Mouse (Mus musculus) embryo, embryonic 11 days (tissue): ENCODE results near the gene 1110017D15Rik.

Source experiments
- DNase-seq: peaks from one replicate; pipeline ENCODE4 v3.0.0-alpha.2; 2015

1110017D15Rik gene

DNA sequence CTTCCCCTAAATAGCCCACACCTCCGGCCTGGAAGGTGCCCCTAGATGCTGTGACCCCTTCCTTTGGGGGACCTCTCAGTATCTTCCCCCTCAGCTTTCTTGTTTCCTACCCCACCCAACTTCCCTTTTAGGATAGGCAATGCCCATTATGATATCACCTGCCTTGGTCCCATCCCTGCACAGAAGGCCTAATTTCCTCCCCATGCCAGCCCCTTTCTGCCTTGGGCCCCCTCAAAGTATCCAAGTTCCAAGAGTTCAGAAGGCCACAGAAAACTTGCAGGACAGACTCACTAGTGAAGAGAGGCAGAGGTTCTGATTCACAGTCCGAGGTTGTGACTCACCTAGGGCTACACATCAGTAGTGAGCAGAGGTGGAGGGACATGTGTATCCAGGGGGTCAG lies at the start of gene 1110017D15Rik:
1110017D15Rik (minus strand) TSS at position 101 of the 400 bp plus-strand sequence.
- DNase-seq: no peak

DNA sequence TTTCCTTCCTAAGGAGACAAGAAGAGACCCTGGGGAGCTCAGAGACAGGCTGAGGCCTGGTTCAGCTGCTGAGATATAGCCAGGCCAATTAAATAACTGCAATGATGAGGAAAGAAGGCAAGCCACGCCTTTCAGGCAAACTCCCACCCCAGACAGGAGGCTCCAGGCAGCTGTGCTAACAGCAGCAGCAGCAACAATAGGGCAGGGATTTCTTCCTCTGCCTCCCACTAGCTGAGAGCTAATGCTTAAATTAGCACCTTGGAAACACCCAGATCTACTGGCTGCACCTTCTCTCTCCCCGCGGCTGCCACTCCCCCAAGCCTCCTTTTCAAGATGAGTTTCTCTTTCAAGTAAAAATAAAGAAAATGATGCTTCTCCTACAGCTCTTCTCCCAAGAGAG lies 49.0 kb upstream of the 1110017D15Rik start:
- DNase-seq: no peak

DNA sequence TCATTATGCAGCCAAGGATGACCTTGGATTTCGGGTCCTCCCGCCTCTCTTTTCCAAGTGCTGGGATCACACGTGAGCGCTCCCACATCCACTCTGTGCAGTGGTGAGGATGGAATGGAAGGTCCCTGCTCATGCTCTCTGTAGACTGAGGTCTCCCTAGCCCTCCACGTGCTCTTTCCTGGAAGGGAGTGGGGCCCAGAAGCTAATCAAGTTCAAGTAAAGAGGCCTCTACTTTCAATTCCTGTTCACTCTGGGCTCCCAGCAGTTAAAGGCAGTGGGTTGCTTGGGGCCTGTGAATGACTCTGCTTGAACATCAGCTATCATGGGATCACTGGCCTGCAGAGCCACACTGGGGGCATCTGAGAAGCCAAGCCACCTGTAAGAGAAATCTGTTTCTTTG lies 46.2 kb upstream of the 1110017D15Rik start:
- no peak for DNase-seq

DNA sequence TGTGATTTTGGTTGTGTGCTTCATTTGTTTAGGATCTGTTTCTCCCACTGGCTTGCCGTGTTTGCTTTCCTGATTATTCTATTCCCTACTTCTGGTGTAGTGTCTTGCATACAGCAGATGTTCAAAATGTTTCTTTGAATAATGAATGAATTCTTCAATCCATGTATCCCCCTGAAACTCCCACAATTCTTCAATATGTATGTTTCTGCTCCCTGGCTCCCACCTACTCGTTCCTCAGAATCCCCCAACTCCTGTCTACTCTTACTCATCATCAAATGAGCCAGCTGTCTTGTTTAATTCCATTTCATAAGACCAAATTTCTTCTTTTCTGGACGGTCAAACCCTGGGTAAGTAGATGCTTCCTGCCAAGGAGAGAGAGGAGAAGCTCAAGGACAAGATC lies 40.0 kb upstream of the 1110017D15Rik start:
- DNase-seq: no peak

DNA sequence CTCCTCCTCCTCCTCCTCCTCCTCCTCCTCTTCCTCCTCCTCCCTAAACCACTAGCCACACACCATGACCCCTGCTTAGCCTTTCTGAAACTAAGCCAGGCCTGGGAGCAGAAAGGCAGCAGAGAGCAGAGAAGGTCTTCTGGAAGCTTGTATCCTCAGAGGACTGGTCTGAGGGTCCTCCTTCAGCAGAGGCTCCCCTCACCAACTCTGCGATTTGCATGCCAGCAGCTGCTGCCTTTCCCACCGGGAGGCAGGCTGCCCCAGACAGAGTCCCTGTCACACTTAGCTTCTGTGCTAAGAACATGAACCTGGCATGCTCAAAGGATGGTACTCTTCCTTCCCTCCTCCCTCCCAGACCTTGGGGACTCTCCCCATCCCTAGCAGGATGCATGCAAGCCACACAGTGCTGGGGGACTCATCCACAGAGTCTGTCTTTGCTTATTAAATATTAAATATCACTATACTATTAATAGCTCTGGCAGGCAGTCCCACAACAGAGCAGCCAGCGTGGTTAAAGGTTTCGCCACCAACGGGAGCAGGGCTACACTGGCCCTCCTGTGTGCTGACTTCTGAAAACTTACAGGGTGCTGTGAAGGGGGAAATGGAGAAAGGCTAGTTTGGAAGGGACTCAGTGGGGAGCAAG lies 39.3 kb upstream of the 1110017D15Rik start:
- DNase-seq: no peak

DNA sequence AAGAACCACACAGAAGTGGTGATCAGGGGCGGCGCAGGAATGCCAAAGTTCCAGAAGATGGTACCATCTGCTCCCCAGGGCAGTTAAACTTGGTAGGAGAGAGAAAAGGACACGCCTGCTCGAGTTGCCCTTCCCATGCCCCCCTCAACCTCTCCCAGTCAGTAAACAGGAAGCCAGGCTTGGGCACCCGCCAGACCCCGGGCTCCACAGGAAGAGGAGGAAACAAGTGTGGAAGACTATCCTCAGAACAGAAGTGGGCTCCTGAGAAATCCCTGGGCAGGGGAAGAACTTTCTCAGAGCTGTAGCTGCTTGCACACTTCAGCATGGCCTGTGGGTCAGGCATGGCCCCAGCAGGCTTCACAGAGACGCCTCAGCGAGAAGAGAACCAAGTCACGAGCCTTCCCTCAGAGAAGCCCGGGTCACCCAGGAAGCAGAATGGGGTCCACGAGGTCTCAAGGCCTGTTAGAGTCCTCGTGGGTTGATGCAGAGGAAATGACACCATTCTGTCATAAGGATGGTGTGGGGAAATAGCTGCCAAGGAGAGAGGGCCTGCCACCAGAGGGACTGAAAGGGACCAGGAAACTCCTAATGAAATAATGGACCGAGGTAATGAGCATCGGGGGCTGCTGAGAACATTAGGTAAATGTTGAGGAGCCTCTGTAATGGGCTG lies 38.0 kb upstream of the 1110017D15Rik start:
- no peak for DNase-seq

DNA sequence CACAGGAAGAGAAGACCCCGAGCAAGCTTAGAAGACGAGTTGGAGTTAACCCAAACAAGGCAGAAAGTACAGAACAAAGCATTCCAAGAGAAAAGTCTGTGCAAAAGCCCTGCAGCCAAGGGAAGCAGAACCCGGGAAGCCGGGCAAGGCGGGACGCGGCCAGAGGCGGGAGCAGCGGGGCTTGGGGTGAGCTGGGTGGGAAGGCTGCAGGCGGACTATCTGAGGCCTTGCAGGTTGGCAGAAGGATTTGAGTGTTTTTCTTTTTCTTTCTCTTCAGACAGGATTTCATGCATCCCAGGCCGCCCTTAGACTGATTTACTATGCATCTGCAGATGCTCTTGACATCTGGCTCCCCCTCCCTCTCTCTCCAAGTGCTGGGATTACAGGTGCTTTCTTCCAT lies 36.0 kb upstream of the 1110017D15Rik start:
- DNase-seq: peak; percentile 35

DNA sequence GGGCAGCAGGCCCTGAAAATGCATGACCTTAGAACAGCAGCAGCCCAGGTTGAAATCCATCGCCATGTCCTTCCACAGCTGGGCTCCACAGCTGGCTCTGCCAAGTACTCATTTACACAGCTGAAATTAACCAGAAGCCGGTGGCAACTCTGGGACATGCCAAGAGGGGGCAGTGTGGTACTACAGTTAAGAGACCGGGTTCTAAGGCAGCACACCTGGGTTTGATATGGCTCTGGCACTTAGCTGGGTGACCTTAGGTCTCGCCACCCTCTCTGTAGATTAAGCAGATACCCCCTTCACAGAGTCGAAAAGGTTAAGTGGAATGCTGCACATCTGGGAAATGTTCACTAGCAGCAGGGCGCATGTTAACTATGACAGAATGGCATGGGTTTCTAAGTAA lies 35.4 kb upstream of the 1110017D15Rik start:
- peak; percentile 86 for DNase-seq

DNA sequence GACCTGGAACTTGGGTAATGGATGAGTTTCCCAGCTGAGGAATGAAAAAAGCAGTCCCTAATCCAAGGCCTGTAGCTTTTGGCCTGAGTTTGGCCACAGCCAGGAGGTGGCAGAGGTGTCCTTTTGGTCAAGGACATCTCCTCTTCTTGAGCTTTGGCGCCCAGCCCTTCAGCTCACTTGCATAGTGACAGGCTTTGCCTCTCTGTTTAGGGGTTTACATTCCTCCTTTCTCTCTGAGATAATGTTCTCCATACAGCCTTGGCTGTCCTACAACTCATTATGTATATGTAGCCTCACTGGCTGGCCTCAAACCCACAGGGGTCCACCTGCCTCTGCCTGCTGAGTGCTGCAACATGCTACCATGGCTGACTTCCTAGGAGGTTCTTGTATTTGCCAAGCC lies 30.0 kb upstream of the 1110017D15Rik start:
- DNase-seq: no peak

DNA sequence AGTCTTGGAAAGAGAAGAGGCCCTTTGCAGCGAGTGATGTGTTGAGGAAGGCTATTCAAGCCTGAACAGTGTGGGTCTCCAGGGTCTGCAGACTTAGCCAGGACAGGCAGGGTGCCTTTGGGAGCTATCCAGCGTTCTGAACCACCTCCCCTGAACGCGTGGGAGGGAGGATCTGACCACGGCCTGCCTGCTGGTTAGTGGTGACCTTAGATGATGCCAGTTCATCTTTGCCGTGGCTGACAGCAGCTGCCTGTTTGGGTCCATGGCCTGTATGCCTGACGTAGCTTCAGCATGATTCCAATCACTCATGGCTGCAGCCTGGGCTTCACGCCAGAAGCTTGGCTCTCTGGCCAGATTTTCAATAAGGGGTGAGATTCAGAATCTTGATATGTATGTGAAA lies 28.9 kb upstream of the 1110017D15Rik start:
- peak; percentile 65 for DNase-seq

DNA sequence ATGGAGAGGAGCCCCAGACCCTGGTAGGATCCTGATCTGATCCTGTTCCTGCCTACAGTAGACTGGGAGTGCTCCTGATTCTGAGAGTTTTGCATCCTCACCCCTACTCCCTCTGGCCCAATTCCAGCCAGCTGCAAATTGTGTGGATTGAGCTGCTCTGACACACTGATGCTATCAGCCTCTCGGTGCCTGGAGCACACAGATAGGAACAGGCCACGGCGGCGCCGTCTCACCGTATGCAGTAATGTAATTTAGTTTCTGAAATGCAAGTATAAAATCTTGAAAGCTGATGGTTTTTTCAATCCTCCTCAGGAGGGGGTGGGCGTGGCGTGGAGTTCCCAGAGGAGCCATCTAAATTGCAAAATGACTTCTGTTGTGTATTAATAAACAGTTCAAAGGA lies 25.0 kb upstream of the 1110017D15Rik start:
- no peak for DNase-seq

DNA sequence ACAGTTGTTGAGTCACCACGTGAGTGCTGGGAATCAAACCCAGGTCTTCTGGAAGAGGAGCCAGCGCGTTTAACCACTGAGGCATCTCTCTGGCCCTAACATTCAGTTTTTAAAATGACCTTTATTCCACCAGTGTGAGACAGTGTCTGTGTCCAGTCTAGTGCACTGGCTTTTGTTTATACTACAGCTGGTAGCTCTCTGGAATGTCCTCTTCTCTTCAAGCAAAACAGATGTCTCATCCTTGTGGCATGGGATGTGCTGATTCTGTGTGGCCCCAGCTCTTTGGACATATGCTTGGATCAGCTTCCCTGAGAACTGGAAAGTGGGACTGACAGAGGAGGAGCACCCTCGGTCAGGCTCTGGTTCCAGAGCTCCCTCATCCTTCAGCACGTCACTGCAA lies 17.7 kb upstream of the 1110017D15Rik start:
- no peak for DNase-seq

DNA sequence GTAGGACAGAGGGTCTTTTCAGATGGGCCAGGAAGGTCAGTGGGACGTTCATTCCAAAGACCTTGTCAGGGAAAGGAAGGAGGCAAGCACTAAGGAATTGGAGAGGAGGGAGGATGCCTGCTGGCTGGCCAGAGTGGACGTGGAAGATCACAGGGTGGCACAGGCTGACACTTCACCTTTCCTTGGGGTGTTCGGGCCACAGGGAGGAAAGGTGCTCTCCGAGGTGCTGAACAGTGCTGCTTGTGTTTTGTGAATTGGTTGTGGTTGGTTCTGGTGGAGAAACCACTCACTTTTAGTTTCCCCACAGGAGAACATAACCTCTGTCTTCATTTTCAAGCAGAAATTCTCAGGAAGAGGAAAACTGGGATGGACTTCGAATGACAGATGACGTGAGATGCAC lies 15.3 kb upstream of the 1110017D15Rik start:
- DNase-seq: peak; percentile 72

DNA sequence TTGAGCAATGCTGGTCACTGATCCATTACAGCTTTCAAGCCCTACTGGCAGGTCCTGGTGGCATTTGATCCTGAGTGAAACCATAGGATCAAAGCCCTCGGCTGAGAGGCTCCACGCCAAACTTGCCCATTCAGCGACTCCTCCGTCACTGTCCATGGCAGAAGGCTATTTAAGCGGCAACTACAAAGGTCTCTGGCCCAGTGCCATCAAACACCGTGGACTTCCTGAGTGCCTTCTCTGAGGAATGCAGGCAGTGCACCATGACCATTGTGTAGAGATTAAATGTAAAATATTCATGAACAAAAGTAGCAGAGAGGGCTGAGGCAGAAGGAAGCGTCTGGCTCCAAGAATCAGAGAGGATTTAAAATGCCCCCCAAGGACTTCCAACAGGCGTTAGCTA lies 10.9 kb upstream of the 1110017D15Rik start:
- peak; percentile 33 for DNase-seq

DNA sequence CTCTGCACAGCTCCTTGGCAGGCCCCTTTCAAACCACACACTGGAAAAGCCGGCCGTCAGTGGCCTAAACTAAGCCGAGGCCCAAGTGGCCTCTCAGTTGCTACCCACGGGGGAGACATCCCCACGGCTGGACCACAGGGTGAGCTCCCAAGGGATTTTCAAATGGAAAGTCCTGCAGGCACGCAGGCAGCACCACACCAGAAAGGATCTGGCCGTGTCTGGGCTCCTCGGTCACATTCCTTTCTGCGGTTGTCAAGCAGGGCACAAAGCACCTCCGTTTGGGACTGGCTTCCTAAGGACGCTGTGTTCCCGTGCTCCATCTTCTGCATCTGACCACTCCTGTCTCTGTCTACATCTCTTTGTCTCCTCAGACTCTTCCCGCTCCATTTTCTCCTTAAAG lies 9.9 kb upstream of the 1110017D15Rik start:
- DNase-seq: peak; percentile 41

DNA sequence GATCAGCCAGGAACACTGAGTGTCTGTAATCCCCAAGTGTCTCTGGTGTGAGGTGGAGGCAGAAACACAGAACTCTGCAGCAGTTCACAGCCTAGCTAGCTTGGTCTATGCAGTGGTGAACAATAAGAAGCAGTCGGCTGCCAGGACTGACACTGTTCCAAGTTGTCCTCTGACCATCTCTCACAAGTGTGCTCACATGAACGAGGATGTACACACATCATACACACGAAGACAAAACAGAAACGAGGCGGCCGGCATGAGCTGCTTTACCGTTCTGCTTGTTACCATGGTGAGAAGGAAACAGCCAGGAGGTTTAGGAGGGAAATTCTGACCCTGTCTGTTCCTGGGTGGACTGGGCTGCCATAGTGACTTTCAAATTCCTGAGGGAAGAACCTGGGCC lies 9.4 kb upstream of the 1110017D15Rik start:
- DNase-seq: peak; percentile 28

DNA sequence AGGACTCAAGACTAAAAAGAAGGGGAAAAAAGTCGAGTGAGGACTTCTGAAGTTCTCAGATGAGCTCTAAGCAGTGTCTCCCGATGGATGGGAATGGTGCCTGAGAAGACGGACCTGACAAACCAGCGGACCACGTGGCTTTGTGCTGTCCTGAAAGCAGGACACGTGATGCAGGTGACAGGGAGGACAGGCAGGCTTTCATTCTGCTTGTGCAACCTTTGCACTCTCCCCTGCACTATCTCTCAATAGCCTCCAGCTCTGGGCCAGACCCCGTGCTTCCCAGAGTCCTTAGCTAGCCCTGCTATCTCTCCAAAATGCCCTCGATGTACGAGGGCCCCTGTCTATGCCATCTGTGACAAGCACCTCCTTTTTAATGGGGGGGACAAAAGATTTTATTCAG lies 7.7 kb upstream of the 1110017D15Rik start:
- no peak for DNase-seq

DNA sequence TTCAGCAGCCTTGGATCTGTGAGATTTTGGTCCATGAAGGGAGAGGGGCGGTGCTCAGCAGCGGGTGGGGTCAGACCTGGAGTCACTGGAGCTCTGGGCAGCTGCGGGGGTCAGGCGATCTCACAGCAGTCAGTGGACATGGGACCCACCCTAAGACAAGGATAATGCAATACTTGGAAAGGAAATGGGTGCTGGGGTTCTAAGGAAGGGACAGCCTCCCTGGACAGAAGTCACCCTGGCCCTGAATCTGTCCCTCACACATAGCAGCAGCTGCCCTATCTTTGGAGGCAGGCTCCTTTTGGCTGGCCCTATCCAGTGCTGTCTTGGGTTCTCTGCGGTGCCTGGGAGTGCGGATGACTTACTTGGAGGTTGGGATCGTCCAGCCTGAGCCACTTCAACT lies 6.7 kb upstream of the 1110017D15Rik start:
- DNase-seq: no peak

DNA sequence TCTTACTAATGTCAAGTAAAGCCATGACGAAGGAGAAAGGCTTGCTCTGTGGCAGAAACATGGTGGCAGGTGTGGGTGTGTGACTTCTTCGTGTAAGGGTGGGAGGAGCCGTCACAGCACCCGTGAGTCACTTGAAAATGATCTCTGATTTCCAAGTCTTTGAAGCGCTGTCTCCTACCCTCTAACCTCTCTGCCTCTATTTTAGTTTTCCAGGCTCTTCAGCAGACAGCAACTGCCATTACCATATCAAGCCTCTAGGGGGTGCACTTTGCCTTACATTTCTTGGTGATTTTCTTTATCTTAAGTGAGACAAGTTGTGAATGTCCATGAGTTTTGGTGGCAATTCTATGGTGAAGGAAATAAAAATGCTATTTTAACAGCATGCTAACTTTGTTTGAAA lies 5.7 kb upstream of the 1110017D15Rik start:
- DNase-seq: peak; percentile 49

DNA sequence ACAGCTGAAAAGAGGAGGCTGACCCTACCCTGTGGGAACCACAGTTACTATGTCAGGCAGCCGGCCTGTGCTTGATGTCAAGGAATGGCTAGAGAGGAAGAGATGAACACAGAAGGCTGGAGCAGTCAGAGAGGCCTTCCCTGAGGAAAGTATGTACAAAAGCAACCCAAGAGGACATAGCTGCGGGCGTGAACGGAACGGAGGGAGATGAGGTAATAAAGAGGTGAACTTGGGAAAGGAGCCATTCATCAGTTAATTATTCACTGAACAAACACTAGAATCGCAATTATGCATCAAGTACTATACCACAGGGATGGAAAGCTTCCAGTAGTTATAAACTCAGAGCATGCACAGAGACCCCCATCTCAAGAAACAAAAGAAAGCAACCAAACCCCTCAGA lies 5.0 kb upstream of the 1110017D15Rik start:
- DNase-seq: no peak

DNA sequence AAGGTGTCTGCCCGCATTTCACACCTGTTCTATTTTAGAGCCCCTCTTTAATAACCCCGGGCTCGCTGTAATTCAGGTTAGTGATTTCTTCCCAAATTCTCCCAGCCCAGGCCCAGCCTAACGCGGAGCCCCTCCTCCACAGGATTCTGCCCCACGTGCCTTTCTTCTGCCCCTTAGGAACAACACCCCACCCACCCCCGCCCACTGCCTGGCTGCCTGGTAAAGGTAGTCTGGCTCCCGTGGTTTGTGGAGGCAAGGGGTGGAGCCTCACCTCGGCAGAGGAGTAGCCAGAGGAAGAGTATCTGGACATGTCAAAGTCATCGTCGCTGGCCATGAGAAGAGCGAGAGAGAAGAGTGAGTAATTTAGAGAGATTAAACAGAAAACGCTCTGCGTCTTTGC lies 3.5 kb upstream of the 1110017D15Rik start:
- DNase-seq: no peak

DNA sequence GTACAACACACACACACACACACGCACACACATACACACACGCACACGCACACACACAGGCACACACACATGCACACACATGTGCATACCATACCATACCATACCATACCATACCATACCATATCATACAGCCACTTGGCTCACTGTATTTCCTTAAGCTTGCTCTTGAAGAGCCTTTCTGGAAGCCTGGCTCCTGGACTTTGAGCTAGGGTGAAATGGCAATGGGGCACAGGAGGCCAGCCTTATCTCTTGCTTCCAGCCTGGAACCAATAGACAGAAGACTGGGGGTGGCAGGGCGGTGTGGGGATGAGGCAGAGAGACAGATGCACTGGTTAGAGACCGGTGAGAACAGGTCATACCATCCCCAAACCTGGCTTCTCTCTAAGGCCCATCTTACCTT lies 2.1 kb upstream of the 1110017D15Rik start:
- DNase-seq: no peak

DNA sequence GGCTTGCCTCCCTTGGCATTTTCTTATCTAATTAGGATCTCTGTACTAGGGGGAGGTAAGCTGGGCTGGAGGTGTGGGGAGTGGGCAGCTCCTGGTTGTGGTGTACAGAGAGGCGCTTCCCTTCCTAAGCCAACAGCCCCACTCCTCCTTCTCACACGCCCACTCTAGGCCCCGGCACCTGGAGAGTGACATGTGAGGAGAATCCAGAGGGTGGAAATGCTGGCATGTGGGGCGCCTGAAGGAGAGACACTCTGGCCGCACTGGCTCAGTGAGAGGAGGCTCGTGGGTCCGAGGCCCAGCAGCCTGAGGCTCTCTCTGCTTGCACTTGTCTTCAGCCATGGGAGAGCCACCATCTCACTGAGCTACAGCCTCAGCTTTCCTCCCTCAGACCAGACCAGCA lies 1.2 kb upstream of the 1110017D15Rik start:
- no peak for DNase-seq

DNA sequence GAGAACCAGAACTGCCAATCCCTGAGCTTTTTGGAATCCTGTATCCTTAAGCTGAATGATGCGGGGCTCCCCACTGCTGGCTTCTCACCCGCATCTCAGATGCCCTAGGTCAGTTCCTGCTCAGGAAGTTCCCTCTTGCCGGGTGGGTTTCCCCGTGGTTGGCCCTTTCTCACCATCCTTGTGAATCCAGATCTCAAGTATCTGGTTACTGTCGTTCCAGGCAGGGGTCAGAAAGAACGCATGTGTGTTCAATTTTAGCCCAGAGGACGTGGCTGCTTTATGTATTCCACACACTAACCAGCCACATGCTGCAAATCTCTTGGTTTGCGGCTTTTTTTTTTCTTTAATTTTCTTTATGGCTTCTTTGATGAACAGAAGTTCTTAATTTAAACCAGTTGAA lies 3.4 kb downstream of the 1110017D15Rik start:
- DNase-seq: peak; percentile 69

DNA sequence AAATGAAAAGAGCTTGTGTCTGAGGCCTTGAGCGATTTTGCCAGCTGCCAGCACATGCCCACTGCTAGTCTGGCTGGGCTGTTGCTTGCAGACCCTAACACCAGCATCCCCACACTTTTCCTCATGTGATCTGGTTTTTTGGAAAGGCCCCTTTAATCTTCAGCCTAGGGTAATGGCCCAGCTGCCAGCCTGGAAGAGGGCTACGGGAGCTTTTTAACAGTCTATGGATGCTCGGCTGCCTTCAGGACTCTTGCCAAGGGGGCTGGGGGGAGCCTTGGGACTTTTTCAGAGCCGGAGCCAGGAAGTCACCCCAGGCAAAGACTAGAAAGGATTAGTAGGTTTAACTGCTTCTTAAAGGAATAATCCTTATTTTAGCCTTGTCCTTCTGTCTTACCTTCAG lies 3.8 kb downstream of the 1110017D15Rik start:
- DNase-seq: peak; percentile 19
